Mouse (Mus musculus) limb, embryonic 15.5 days (tissue): ENCODE measurements at regions not wholly inside any gene's neighbourhood (a gene's known extent, or its start where the extent isn't known, plus 50 kb on each side); places are given as distances from the start of the nearest gene placed in this dataset.

Source experiments
- ATAC-seq: fragments of 200-750 bp; cut with Nextera tagmentation; 2 replicates; pipeline ENCODE4 v1.8.0; 2017; ENCODE audit warnings: low read depth, moderate TSS enrichment; ENCODE audit not compliant: insufficient number of reproducible peaks, low FRiP score, low TSS enrichment
- H3K27ac ChIP-seq: fragments of 300-500 bp; sonication (generic); 2 replicates; pipeline ENCODE4 v1.5.1; 2015; ENCODE audit warnings: moderate library complexity, mild to moderate bottlenecking, inconsistent platforms
- H3K27me3 ChIP-seq: fragments of 300-500 bp; sonication (generic); 2 replicates; pipeline ENCODE4 v1.6.1; 2015; ENCODE audit warnings: inconsistent platforms
- H3K36me3 ChIP-seq: fragments of 300-500 bp; sonication (generic); 2 replicates; pipeline ENCODE4 v1.6.1; 2015; ENCODE audit warnings: inconsistent platforms
- H3K4me1 ChIP-seq: fragments of 300-500 bp; sonication (generic); 2 replicates; pipeline ENCODE4 v1.6.1; 2015; ENCODE audit warnings: inconsistent platforms
- H3K4me2 ChIP-seq: fragments of 300-500 bp; sonication (generic); 2 replicates; pipeline ENCODE4 v1.6.1; 2015; ENCODE audit warnings: mild to moderate bottlenecking, inconsistent platforms
- H3K4me3 ChIP-seq: fragments of 300-500 bp; sonication (generic); 2 replicates; pipeline ENCODE4 v1.5.1; 2015; ENCODE audit warnings: mild to moderate bottlenecking, inconsistent platforms
- H3K9ac ChIP-seq: fragments of 300-500 bp; sonication (generic); 2 replicates; pipeline ENCODE4 v1.6.1; 2015; ENCODE audit warnings: inconsistent platforms
- H3K9me3 ChIP-seq: fragments of 300-500 bp; sonication (generic); 2 replicates; pipeline ENCODE4 v1.6.1; 2016; ENCODE audit warnings: inconsistent platforms
- WGBS: fragments of 180-500 bp; shearing (Covaris S2); methylation state at CpG from one replicate; pipeline ENCODE4 v1.1.7; 2015; 5-methylcytosine and 5-hydroxymethylcytosine counted together

DNA sequence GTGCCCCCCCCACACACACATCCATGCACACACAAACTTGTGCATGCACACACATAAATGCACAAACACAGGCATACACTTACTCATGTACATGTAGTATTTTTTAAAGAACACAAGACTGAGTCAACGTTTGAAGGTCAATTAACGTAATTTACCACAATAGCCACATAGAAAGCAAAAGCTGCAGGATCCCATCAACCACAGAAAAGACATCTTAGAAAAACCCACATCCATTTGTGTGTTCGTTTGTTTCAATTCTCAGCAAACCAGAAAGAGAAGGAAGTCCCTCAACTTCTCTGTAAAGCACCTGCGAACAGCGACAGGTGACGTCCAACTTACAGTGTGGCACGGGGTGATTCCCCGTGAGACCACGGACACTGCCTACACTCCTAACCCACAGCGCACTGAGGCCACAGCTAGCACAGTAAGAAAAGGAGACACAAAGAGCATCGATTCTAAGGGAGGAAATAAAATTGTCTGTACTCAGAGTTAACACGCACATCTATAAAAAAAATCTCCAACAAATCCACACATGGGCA is 53.8 kb downstream of the Dio3 start:
- H3K4me2 ChIP-seq = no peak overlapping the region
- H3K9ac ChIP-seq = no peak overlapping the region
- H3K4me3 ChIP-seq = no peak overlapping the region
- H3K27ac ChIP-seq = no peak overlapping the region
- H3K36me3 ChIP-seq = no peaks in the 10 kb centered on the region
- H3K27me3 ChIP-seq = peaks cover 7% of the 10 kb centered on the region; the same call in 1 of the 2 replicates
- no peaks in the 10 kb centered on the region for H3K4me1 ChIP-seq
- no peaks in the 10 kb centered on the region for H3K9me3 ChIP-seq
- 89% methylated on average over 12 of the region's 12 CpGs for WGBS
- no peak for ATAC-seq

DNA sequence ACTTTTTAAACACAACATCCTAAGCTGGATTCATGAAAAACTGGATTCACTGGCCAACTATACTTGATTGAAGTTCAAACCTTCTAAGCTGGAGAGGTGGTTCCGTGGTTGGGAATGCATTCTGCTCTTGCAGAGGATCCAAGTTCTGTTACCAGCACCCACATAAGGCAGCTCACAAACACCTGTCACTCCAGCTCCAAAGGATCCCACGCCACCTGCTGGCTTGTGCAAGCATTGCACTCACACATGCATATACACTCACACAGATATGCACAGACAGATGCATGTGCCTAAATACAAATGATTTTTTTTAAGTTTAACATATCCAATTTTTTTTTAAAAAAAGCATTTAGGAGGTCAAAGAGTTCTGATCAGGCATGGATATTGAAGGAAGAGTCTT is 55.7 kb downstream of the Dio3 start:
- H3K36me3 ChIP-seq = no peaks in the 10 kb centered on the region
- no peaks in the 10 kb centered on the region for H3K9me3 ChIP-seq
- no peaks in the 10 kb centered on the region; the same call in 1 of the 2 replicates for H3K27me3 ChIP-seq
- H3K9ac ChIP-seq = no peak overlapping the region
- 67% methylated on average over 2 of the region's 2 CpGs for WGBS
- no peak overlapping the region for H3K27ac ChIP-seq
- no peak overlapping the region for H3K4me3 ChIP-seq
- no peaks in the 10 kb centered on the region for H3K4me1 ChIP-seq
- no peak for ATAC-seq
- no peak overlapping the region for H3K4me2 ChIP-seq

DNA sequence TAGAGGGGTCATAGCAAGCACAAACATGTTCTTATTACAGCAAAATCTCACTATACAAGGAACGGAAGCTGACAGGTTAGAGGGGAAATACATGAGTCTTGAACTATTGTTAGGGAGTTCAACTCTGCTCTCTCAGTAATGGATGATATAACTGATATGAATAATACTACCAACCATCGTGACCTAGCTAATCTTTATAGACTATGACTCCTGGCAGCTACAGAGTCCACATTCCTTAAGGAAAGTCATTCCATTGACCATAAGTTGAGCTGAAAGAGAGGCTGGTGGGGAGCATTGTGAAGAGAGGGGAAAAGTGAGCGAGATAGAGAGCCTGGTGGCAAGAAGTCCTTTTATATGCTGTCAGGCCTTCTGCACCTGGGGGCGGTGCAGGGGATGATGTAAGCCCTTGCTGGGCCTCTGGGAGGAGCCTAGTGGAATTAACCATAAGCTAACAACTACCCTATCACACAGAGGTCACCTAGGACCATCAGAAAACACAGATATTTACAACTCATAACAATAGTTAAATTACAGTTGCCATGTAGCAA is 65.5 kb downstream of the Dio3 start:
- WGBS = 65% methylated on average over 4 of the region's 4 CpGs
- no peaks in the 10 kb centered on the region for H3K36me3 ChIP-seq
- no peak overlapping the region for H3K4me3 ChIP-seq
- no peak for ATAC-seq
- no peaks in the 10 kb centered on the region for H3K4me1 ChIP-seq
- H3K4me2 ChIP-seq = no peak overlapping the region
- no peak overlapping the region for H3K27ac ChIP-seq
- no peaks in the 10 kb centered on the region; the same call in 1 of the 2 replicates for H3K27me3 ChIP-seq
- no peaks in the 10 kb centered on the region for H3K9me3 ChIP-seq
- H3K9ac ChIP-seq = no peak overlapping the region

DNA sequence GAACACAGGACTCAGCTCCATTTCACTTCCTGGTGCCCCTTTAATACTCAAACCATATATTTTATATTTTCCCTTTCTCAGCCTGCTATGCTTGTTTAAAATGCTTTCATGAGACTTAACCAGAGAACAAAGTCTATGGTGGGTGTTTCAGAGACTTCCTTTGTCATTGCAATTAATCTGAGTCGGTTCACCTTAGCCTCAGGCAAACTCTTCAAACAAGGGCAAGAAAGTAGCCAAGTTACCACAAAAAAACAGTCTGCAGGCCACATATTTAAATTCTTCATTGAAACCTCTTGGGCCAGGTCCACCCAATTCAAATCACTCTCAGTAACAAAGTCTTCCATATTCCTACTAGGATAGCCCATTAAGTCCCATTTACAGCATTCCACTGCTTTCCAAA is 70.8 kb downstream of the Dio3 start:
- ATAC-seq = no peak

DNA sequence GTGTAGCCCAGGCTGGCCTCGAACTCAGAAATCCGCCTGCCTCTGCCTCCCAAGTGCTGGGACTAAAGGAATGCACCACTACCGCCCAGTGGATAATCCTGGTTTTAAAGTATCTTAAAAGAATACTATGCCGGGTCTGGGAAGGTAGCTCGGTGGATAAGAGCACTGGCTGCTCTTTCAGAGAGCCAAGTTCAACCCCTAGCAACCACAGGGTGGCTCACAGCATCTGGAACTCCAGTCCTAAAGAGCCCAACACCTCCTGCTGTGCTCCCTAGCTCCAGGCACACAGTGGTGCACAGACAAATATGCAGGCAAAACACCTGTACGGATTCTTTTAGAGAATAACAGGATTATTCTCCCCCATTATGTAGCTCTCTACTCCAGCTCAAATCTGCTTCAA is 77.0 kb downstream of the Dio3 start:
- Histone ChIP-seq H3K9me3 (no peaks in the 10 kb centered on the region), H3K9ac (no peak overlapping the region), H3K4me1 (no peaks in the 10 kb centered on the region), H3K4me3 (no peak overlapping the region), H3K27ac (no peak overlapping the region), H3K4me2 (no peak overlapping the region), H3K27me3 (peaks cover 4% of the 10 kb centered on the region; the same call in 1 of the 2 replicates), H3K36me3 (no peaks in the 10 kb centered on the region)
- WGBS = 74% methylated on average over 6 of the region's 6 CpGs
- no peak for ATAC-seq

More for the DNA sequence above, 70.8 kb downstream of the Dio3 start:
- Histone ChIP-seq H3K9me3 (no peaks in the 10 kb centered on the region), H3K4me3 (no peak overlapping the region), H3K27ac (no peak overlapping the region), H3K4me1 (no peaks in the 10 kb centered on the region), H3K9ac (no peak overlapping the region), H3K4me2 (no peak overlapping the region), H3K27me3 (no peaks in the 10 kb centered on the region), H3K36me3 (no peaks in the 10 kb centered on the region)
- WGBS = 62% methylated on average over 1 of the region's 1 CpGs

DNA sequence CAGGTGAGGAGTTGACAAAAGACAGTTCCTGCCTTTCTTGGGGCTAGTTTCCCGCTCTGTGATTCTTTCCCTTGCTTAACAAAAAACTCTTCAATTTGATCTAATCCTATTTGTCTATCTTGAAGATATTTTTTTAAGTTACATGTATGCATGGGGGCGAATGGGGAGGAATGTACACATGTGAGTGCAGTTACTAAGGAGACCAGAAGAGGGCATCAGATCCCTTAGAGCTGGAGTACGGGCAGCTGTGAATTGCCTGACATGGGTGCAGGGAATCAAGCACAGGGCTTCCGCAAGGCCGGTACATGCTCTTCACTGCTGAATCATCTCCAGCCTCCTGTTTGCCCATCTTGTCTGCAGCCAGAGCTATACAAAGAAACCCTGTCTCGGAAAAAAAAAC is 79.8 kb upstream of the Ppp2r5c start:
- Histone ChIP-seq H3K36me3 (no peaks in the 10 kb centered on the region), H3K27ac (no peak overlapping the region), H3K4me3 (no peak overlapping the region), H3K9ac (no peak overlapping the region), H3K4me1 (no peaks in the 10 kb centered on the region), H3K4me2 (no peak overlapping the region), H3K27me3 (peaks cover 4% of the 10 kb centered on the region; the same call in 1 of the 2 replicates), H3K9me3 (no peaks in the 10 kb centered on the region)
- 93% methylated on average over 6 of the region's 6 CpGs for WGBS
- no peak for ATAC-seq

DNA sequence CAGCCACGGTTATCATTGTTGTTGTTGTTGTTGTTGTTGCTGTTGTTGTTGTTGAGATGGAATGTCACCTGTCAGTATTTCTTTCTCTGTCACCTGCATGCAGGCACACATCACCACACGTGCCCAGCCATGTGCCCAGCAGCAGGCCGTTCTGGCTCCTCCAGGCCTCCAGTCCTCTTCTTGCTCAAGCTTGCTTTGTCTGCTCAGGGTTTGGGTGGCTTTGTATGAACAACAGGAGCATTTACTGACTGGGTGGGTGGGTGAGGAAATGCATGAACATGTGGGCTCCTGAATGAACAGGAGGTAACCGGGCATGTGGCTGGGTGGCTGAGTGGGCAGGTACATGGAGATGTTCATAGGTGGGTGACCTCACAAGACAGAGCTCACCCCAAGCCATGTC is 79.1 kb upstream of the Ppp2r5c start:
- H3K9ac ChIP-seq = no peak overlapping the region
- no peak overlapping the region for H3K4me3 ChIP-seq
- no peak overlapping the region for H3K4me2 ChIP-seq
- no peak overlapping the region for H3K27ac ChIP-seq
- ATAC-seq = no peak
- H3K36me3 ChIP-seq = no peaks in the 10 kb centered on the region
- peaks cover 11% of the 10 kb centered on the region; the same call in 1 of the 2 replicates for H3K27me3 ChIP-seq
- H3K4me1 ChIP-seq = 0 out of 2 replicates have a peak, but pooled peaks cover 1% of the 10 kb centered on the region
- 85% methylated on average over 4 of the region's 4 CpGs for WGBS
- H3K9me3 ChIP-seq = no peaks in the 10 kb centered on the region

DNA sequence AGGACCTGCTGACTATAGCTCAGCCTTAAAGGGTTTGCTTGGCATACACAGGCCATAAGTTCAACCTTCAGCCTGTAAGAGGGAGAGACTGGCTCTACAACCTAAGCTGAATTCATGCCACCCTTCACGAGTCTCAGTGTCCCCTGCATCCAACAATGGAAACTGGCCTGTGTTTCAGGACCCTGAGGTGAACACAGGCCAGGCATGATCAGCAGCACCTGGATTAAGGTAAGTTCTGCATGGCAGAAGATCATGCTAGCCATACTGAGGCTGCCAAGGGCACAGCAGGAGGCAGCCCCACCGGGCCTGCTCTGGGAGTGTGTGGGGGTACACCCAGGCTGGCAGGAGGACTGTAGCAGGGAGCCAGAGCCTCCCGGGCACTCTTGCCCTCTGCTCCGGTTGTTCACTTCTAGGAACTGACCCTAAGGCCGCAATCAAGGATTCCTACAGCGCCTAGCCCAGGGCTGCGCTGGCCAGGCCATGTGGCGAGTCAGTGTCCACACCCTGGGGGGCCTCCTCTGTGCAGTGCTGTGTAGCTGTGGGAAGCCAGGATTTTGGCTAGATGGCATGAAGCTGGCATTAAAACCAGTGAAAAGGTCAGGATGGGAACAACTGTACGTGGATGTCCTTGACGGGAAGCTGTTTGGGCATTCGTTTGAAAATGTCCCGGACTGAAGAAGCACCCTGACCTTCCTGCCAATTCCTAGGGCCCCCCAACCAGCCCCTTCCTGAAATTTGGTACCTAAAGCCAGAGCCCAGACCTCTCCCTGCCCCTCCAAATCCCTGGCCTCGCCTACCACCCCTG is 74.8 kb upstream of the Ppp2r5c start:
- Histone ChIP-seq H3K4me1 (peaks cover 9% of the 10 kb centered on the region), H3K4me2 (no peak overlapping the region), H3K27me3 (peaks cover 42% of the 10 kb centered on the region), H3K36me3 (no peaks in the 10 kb centered on the region), H3K9me3 (no peaks in the 10 kb centered on the region), H3K27ac (no peak overlapping the region), H3K4me3 (no peak overlapping the region), H3K9ac (no peak overlapping the region)
- no peak for ATAC-seq
- WGBS = 81% methylated on average over 13 of the region's 13 CpGs

DNA sequence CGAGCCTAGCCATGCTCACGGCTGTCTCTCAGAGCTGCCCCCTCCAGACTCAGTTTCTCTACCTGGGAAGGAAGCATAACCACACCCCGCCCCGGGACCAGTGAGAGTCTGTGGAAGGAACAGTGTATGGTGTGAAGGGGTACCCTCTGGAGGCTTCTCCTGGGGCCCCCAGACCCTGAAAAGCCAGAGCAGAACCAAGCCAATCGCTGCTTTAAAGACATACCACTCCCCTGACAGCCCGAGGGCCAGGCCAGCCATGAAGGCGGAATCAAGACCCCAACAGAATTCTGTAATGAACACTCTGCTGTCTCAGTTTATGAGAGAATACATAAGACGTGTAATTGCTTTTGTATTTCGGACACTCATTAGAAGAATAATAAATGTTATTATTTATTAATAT is 73.9 kb upstream of the Ppp2r5c start:
- Histone ChIP-seq H3K36me3 (no peaks in the 10 kb centered on the region), H3K4me3 (no peak overlapping the region; the same call in 1 of the 2 replicates), H3K9me3 (no peaks in the 10 kb centered on the region), H3K4me2 (peak overlapping the region; percentile 34; the same call in 1 of the 2 replicates), H3K9ac (no peak overlapping the region), H3K4me1 (peaks cover 9% of the 10 kb centered on the region), H3K27ac (no peak overlapping the region), H3K27me3 (peaks cover 42% of the 10 kb centered on the region)
- ATAC-seq = no peak
- WGBS = 45% methylated on average over 9 of the region's 9 CpGs

DNA sequence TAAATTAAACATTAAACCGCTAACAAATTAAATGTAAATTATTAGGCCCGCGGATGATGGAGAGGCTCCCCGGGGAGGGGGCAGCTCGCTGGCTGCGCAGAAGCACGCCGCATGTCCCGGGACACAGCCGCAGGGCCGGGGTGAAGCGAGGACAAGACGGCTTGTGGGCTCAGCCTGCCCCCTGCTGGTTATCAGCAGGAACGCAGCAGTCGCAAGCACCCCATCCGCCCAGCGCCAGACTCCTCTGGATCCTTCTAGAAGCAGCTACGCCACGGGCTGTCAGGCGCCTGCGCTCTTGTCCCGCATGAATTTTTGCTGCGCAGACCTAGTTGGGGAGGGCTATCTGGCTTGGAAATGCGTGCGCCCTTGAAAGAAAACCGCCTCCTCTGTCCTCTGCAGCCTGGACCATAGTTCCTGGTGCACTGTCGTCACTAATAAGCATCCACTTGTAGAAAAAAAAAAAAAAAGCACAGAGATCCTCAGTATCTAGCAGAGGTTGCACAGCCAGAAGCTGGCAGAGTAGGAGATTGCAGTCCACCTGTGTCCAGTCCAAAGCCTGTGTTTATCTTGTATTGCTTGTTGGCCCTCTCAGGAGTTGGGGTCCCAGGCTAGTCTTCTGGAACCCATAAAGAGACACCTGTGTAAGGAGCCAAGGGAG is 73.4 kb upstream of the Ppp2r5c start:
- Histone ChIP-seq H3K36me3 (no peaks in the 10 kb centered on the region), H3K4me3 (peak overlapping the region; percentile 10; the same call in 1 of the 2 replicates), H3K9ac (no peak overlapping the region), H3K4me2 (peak overlapping the region; percentile 34), H3K27me3 (peaks cover 42% of the 10 kb centered on the region), H3K9me3 (no peaks in the 10 kb centered on the region), H3K27ac (no peak overlapping the region), H3K4me1 (peaks cover 9% of the 10 kb centered on the region)
- 2% methylated on average over 27 of the region's 27 CpGs for WGBS
- ATAC-seq = peak; percentile 48; the same call in 1 of the 2 replicates

DNA sequence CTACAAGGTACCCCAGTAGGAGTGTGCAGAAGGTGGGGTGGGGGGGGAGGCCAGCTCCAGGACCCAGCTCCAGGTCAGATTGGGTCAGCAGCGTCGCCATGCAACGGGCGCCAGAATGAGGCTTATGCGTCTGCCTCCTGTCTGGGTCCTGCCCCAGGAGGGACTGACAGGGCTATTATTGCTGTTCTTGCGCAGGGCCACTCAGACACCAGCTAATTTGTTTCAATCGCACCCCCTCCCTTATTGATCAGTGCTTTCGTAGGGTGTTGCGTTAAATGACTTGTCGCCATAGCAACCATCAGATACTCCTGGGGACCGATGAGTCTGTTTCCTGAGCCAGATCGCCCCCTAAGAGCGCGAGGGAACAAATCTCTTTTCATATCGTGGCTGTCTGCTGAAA is 71.8 kb upstream of the Ppp2r5c start:
- Histone ChIP-seq H3K9ac (no peak overlapping the region), H3K27ac (no peak overlapping the region), H3K4me2 (no peak overlapping the region), H3K4me1 (peaks cover 9% of the 10 kb centered on the region), H3K4me3 (no peak overlapping the region), H3K36me3 (no peaks in the 10 kb centered on the region), H3K9me3 (no peaks in the 10 kb centered on the region), H3K27me3 (peaks cover 43% of the 10 kb centered on the region)
- 10% methylated on average over 15 of the region's 15 CpGs for WGBS
- ATAC-seq = no peak
